Mouse (Mus musculus) neural tube, embryonic 13.5 days (tissue): ENCODE results near the gene Suox. TPM values are rescaled to one million over a fixed set of nuclear protein-coding genes. Genes with fewer than 3 reads are reported as not detected.
A peak's percentile ranks its signal among the peaks of the same experiment; 100 is the strongest.

Source experiments
- ATAC-seq: fragments of 200-750 bp; cut with Nextera tagmentation; 2 replicates; pipeline ENCODE4 v1.8.0; 2017; ENCODE audit warnings: low read depth, mild to moderate bottlenecking, moderate TSS enrichment, moderate library complexity
- H3K27ac ChIP-seq: fragments of 300-500 bp; sonication (generic); replicated peaks from 2 replicates; pipeline ENCODE4 v1.5.1; 2015; ENCODE audit warnings: moderate library complexity, mild to moderate bottlenecking, inconsistent platforms
- H3K27me3 ChIP-seq: fragments of 300-500 bp; sonication (generic); 2 replicates; pipeline ENCODE4 v1.6.1; 2015; ENCODE audit warnings: mild to moderate bottlenecking, inconsistent platforms
- H3K36me3 ChIP-seq: fragments of 300-500 bp; sonication (generic); 2 replicates; pipeline ENCODE4 v1.6.1; 2015; ENCODE audit warnings: mild to moderate bottlenecking, inconsistent platforms
- H3K4me1 ChIP-seq: fragments of 300-500 bp; sonication (generic); replicated peaks from 2 replicates; pipeline ENCODE4 v1.6.1; 2015; ENCODE audit warnings: inconsistent platforms
- H3K4me2 ChIP-seq: fragments of 300-500 bp; sonication (generic); 2 replicates; pipeline ENCODE4 v1.6.1; 2015; ENCODE audit warnings: inconsistent platforms, mild to moderate bottlenecking, moderate library complexity
- H3K4me3 ChIP-seq: fragments of 300-500 bp; sonication (generic); 2 replicates; pipeline ENCODE4 v1.5.1; 2015; ENCODE audit warnings: mild to moderate bottlenecking, inconsistent platforms
- H3K9ac ChIP-seq: fragments of 300-500 bp; sonication (generic); 2 replicates; pipeline ENCODE4 v1.6.1; 2015; ENCODE audit warnings: moderate library complexity, mild to moderate bottlenecking, inconsistent platforms
- H3K9me3 ChIP-seq: fragments of 300-500 bp; sonication (generic); 2 replicates; pipeline ENCODE4 v1.6.1; 2016; ENCODE audit warnings: inconsistent platforms
- WGBS: fragments of 180-500 bp; shearing (Covaris S2); methylation state at CpG from one replicate; pipeline ENCODE4 v1.1.7; 2015; 5-methylcytosine and 5-hydroxymethylcytosine counted together
- polyA plus RNA-seq: library from polyadenylated mRNA; unstranded; fragments of >200 nt; fragmentation: Nextera tagmentation; extraction: Ambion mirVana; gene quantifications from 2 replicates; pipeline ENCODE4 v1.2.1, GENCODE M21; 2015

Suox gene
- polyA plus RNA-seq, 1 experiment from 2014 or later = 17.3 TPM

- peaks cover 21% of the 10 kb centered on the region for H3K4me1 ChIP-seq
These were observed 23.3 kb upstream of the Suox start for GRCm38 (mm10) chr10:128697072-128697725.

GRCm38 (mm10) chr10:128695992-128696807, 22.3 kb upstream of the Suox start, which contains the start of gene Rab5b:
Gene Rab5b (minus strand): TSS chr10:128696264.
- Histone ChIP-seq H3K9ac (peak within 1 kb of the TSS; percentile 90), H3K9me3 (no peaks in the 10 kb centered on the region), H3K27ac (peak within 1 kb of the TSS; percentile 98), H3K4me3 (peak within 1 kb of the TSS; percentile 73), H3K4me1 (peaks cover 21% of the 10 kb centered on the region), H3K27me3 (no peaks in the 10 kb centered on the region), H3K36me3 (peaks cover 11% of the 10 kb centered on the region), H3K4me2 (peak within 1 kb of the TSS; percentile 69)
- 1% methylated on average over 40 of the region's 40 CpGs for WGBS
- peak; percentile 99 for ATAC-seq

More at GRCm38 (mm10) chr10:128697072-128697725, 23.3 kb upstream of the Suox start:
- H3K27me3 ChIP-seq = no peaks in the 10 kb centered on the region
- peaks cover 11% of the 10 kb centered on the region for H3K36me3 ChIP-seq
- H3K4me3 ChIP-seq = peak overlapping the region; percentile 73
- no peak for ATAC-seq
- peak overlapping the region; percentile 77; the same call in 1 of the 2 replicates for H3K27ac ChIP-seq
- H3K9me3 ChIP-seq = no peaks in the 10 kb centered on the region
- 0 out of 2 replicates have a peak overlapping the region, but pooled peaks have one; percentile 52 for H3K9ac ChIP-seq
- WGBS = 91% methylated on average over 6 of the region's 6 CpGs
- H3K4me2 ChIP-seq = peak overlapping the region; percentile 57

GRCm38 (mm10) chr10:128695411-128695991, 21.6 kb upstream of the Suox start:
- WGBS = under 1% methylated on average over 22 of the region's 22 CpGs

GRCm38 (mm10) chr10:128674469-128675008, 666 bp upstream of the Suox start:
- H3K36me3 ChIP-seq = peaks cover 28% of the 10 kb centered on the region
- no peaks in the 10 kb centered on the region for H3K9me3 ChIP-seq
- no peaks in the 10 kb centered on the region for H3K27me3 ChIP-seq
- ATAC-seq = no peak
- 4% methylated on average over 9 of the region's 9 CpGs for WGBS
- H3K9ac ChIP-seq = peak overlapping the region; percentile 79
- peak overlapping the region; percentile 90 for H3K4me2 ChIP-seq
- peak overlapping the region; percentile 76 for H3K27ac ChIP-seq
- peaks cover 13% of the 10 kb centered on the region for H3K4me1 ChIP-seq
- peak overlapping the region; percentile 71 for H3K4me3 ChIP-seq

More at GRCm38 (mm10) chr10:128695411-128695991, 21.6 kb upstream of the Suox start:
- ATAC-seq = no peak; the same call in 1 of the 2 replicates
- H3K9ac ChIP-seq = peak overlapping the region; percentile 90
- peaks cover 7% of the 10 kb centered on the region for H3K36me3 ChIP-seq
- H3K4me3 ChIP-seq = peak overlapping the region; percentile 73
- peak overlapping the region; percentile 69 for H3K4me2 ChIP-seq
- no peaks in the 10 kb centered on the region for H3K9me3 ChIP-seq
- peak overlapping the region; percentile 98 for H3K27ac ChIP-seq
- H3K4me1 ChIP-seq = peaks cover 21% of the 10 kb centered on the region
- H3K27me3 ChIP-seq = no peaks in the 10 kb centered on the region

GRCm38 (mm10) chr10:128671148-128671547, 2.7 kb downstream of the Suox start:
- peaks cover 16% of the 10 kb centered on the region for H3K36me3 ChIP-seq
- H3K4me1 ChIP-seq = peaks cover 28% of the 10 kb centered on the region
- H3K27me3 ChIP-seq = no peaks in the 10 kb centered on the region
- H3K4me2 ChIP-seq = no peak overlapping the region
- no peak for ATAC-seq
- no peak overlapping the region for H3K4me3 ChIP-seq
- no peaks in the 10 kb centered on the region for H3K9me3 ChIP-seq
- peak overlapping the region; percentile 13; the same call in 1 of the 2 replicates for H3K9ac ChIP-seq
- no peak overlapping the region for H3K27ac ChIP-seq
- WGBS = 94% methylated on average over 9 of the region's 9 CpGs

- H3K4me3 ChIP-seq = peak overlapping the region; percentile 74
- WGBS = 2% methylated on average over 42 of the region's 42 CpGs
These were observed 4.8 kb downstream of the Suox start for GRCm38 (mm10) chr10:128668790-128669672.

GRCm38 (mm10) chr10:128665806-128666205, 8.1 kb downstream of the Suox start:
- H3K4me3 ChIP-seq = no peak overlapping the region
- H3K9me3 ChIP-seq = no peaks in the 10 kb centered on the region
- no peak overlapping the region for H3K4me2 ChIP-seq
- H3K9ac ChIP-seq = no peak overlapping the region
- H3K4me1 ChIP-seq = peaks cover 16% of the 10 kb centered on the region; the same call in 1 of the 2 replicates
- H3K27ac ChIP-seq = no peak overlapping the region
- WGBS = 98% methylated on average over 2 of the region's 2 CpGs
- no peak for ATAC-seq
- peaks cover 7% of the 10 kb centered on the region; the same call in 1 of the 2 replicates for H3K36me3 ChIP-seq
- H3K27me3 ChIP-seq = no peaks in the 10 kb centered on the region

More at GRCm38 (mm10) chr10:128668790-128669672, 4.8 kb downstream of the Suox start:
- H3K36me3 ChIP-seq = peaks cover 15% of the 10 kb centered on the region
- no peaks in the 10 kb centered on the region for H3K9me3 ChIP-seq
- H3K27me3 ChIP-seq = no peaks in the 10 kb centered on the region
- peak; percentile 59 for ATAC-seq
- H3K9ac ChIP-seq = peak overlapping the region; percentile 81
- H3K27ac ChIP-seq = peak overlapping the region; percentile 62; the same call in 1 of the 2 replicates
- H3K4me2 ChIP-seq = peak overlapping the region; percentile 79
- H3K4me1 ChIP-seq = peaks cover 28% of the 10 kb centered on the region

DNA sequence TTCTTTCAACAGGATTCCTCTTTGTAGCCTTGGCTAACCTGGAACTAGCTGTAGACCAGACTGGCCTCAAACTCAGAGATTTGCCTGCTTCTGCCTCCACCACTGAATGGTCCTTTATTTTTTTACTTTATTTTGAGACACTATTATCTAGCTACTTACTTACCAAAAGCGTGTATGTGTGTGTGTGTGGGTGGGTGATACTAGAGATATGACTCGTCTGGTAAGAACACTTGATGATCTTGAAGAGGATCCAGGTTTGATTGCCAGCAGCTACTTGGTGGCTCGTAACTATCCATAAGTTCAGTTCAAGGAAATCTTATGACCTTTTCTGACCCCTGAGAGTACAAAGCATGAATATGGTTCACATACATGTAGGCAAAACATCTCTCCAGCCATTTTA, 8.6 kb downstream of the Suox start:
- H3K36me3 ChIP-seq = peaks cover 2% of the 10 kb centered on the region; the same call in 1 of the 2 replicates
- WGBS = 87% methylated on average over 3 of the region's 3 CpGs
- ATAC-seq = no peak
- H3K27ac ChIP-seq = no peak overlapping the region
- H3K9ac ChIP-seq = no peak overlapping the region
- H3K27me3 ChIP-seq = no peaks in the 10 kb centered on the region
- no peaks in the 10 kb centered on the region for H3K9me3 ChIP-seq
- H3K4me3 ChIP-seq = no peak overlapping the region
- no peak overlapping the region for H3K4me2 ChIP-seq
- peaks cover 16% of the 10 kb centered on the region; the same call in 1 of the 2 replicates for H3K4me1 ChIP-seq

- Histone ChIP-seq H3K9ac (no peak overlapping the region), H3K4me2 (no peak overlapping the region), H3K4me1 (peaks cover 16% of the 10 kb centered on the region; the same call in 1 of the 2 replicates), H3K27ac (no peak overlapping the region), H3K9me3 (no peaks in the 10 kb centered on the region), H3K27me3 (no peaks in the 10 kb centered on the region), H3K36me3 (no peaks in the 10 kb centered on the region), H3K4me3 (no peak overlapping the region)
- ATAC-seq = no peak
- 71% methylated on average over 3 of the region's 3 CpGs for WGBS
These were observed 9.1 kb downstream of the Suox start for GRCm38 (mm10) chr10:128664808-128665207.

- H3K36me3 ChIP-seq = no peaks in the 10 kb centered on the region
- H3K4me2 ChIP-seq = no peak overlapping the region
- no peak for ATAC-seq
- H3K27me3 ChIP-seq = no peaks in the 10 kb centered on the region
- no peak overlapping the region for H3K27ac ChIP-seq
- 74% methylated on average over 5 of the region's 5 CpGs for WGBS
- H3K4me1 ChIP-seq = peaks cover 6% of the 10 kb centered on the region; the same call in 1 of the 2 replicates
- no peak overlapping the region for H3K9ac ChIP-seq
- H3K9me3 ChIP-seq = no peaks in the 10 kb centered on the region
- H3K4me3 ChIP-seq = no peak overlapping the region
These were observed 10.2 kb downstream of the Suox start for GRCm38 (mm10) chr10:128663441-128664220.
